Mouse (Mus musculus): ENCODE data around the gene Creb3.

The Creb3 gene

DNA sequence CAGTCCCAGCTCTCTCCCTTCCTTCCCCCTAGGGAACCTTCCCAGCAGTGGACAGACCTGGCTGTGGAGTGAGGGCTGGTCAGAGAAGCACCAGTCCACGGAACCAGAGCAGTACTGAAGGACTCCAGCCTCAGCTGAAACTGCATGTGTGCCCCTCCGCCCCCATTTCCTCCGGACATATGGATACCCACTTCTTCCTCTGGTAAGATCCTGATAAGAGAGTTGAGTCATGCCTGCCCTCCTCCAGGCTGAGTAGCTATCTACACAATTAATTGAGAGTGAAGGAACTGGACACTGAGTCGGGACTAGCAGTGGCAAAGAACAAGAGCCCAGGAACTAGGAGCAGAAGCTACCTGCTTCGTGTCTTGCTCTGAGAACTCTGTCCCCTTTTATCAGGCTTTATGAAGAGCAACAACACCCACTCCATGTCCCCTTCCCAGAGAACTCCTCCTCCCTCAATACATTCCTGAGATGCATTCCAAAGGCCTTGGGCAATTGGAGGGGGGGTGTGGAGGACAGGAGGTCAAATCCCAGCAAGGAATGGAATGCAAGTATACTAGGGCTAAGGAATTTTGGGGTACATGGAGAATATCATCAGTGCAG, 4.0 kb upstream of the Creb3 start:
- DNase-seq (ENCODE audit: extremely low read depth, low read depth), result peak; percentile 69

DNA sequence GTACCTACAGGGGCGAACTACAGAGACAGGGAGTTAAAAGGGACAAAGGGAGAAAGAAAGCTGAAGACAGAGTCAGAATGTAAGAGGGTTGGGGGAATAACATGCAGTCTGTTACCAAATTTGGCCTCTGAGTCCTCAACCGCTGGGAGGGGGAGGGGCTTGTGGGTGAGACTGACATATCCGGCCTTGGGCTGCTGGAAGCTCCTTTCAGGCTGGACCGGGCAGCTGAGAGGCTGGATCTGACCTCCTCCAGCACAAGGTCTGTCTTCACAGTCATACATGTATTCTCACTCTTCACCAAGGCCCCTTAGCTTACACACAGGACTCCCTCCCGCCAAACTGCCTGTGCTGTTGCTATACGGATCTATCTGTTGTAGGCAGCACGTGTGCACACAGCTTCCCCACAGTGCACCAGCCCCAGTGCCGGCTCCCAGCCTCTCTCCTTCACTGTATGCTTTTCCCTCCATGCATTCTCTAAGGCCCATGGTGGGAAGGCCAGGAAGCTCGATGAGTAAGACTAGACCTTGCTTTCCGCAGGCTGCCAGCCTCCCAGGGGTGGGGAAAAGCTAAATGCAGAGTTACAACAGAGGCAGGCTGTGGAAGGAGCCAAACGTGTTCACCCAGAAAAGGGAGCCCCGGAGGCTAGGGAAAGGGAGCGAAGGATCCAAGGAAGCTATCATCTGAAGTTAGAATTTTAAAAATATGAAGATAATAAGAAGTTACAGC, 3.3 kb upstream of the Creb3 start:
- DNase-seq (ENCODE audit: extremely low read depth, low read depth), result peak; percentile 53

DNA sequence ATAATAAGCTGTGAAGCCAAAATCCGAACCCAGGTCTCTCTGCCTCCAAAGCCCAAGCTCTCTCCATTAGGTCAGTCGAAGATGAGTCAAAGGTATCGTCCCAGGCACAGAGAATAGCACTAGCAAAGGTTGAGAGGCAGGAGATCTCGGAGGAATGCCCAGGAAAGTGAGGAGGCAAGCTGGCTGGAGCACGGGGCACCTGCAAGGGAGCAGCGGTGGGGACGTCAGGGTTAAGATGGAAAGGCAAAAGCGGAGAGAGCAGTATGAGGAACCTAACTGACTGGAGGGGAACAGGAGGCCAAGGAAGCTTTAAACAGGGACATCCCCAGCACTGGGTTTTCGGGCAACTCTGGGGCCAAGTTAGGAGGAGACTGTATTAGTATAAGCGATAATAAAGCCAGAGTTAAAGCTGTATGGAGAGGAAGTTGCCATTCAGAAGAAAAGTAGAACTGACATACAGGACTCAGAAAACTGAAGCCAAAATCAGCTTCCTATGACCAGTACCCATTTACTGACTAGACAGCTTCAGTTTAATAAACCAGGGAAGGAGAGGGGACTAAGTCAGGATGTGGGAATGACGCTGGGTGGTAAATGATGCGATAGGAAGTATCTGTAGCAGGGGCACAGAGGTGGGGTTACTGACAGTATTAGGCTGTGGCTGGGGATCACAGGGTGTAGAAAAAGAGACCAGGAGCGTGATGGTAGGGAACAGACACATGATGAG, 2.5 kb upstream of the Creb3 start:
- peak; percentile 74 for DNase-seq (ENCODE audit: extremely low read depth, low read depth)

DNA sequence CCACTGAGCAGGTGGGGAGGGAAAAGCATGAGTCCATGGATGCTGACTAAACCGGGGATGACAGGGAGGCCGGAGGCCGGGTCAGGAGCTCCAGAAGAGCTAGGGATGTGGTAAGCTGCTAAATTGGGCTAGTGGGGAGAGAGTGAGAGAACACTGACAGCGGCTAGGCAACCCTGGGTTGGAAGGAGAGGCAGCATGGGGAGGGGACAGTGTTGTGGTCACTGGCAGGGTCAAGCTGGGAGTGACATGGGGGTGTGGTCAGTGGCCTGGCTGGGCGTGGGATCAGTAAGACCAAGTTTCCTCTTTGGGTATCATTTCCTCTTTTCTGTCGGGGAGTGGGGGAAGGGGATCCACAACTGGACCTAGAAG, 1.9 kb upstream of the Creb3 start:
- no peak for DNase-seq (ENCODE audit: extremely low read depth, low read depth)

DNA sequence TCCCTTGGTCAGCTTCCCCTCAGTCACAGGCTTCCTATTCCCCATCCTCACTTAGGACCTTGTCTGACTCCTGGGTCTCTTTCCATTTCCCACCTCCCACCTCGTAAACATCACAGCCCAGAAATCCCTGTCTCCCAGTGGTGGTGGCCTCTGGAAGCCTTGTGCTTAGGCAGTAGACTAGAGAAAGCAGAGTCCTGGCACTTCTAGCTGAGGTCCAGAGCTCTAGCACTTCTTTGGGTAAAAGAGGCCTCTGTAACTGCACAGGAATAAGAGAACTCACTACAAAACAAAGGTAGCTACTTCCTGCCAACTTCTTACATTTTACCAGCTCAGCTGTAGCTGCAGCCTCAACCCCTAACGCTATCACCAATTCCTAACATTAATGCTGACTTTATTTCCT, 1.2 kb upstream of the Creb3 start:
- DNase-seq (ENCODE audit: extremely low read depth, low read depth), result no peak

DNA sequence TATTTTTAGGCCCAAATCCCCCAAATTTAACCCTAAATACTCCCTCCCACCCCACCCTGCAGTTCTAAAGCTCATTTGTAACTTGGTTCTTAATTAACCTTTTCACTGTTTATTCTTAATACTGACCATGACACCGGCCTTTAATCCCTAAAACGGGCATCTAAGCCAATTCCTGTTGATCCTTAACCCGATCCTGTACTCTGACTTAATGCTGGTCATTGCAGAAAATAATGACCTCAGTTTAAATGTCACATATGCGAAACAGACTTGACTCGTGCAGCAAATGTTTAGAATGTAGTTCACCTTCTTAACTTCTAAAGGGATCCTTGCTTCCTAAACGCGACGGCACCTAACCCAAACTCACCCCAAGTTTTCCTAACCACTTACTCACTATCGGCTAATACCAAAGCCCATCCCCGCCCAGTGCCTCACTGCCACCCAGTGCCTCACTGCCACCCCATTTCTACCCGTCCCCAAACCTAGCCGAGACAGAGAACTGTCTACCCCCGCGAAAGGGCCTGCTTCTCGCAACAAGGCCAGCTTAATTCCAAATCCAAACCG, 616 bp upstream of the Creb3 start:
- DNase-seq (ENCODE audit: extremely low read depth, low read depth), result peak; percentile 36

DNA sequence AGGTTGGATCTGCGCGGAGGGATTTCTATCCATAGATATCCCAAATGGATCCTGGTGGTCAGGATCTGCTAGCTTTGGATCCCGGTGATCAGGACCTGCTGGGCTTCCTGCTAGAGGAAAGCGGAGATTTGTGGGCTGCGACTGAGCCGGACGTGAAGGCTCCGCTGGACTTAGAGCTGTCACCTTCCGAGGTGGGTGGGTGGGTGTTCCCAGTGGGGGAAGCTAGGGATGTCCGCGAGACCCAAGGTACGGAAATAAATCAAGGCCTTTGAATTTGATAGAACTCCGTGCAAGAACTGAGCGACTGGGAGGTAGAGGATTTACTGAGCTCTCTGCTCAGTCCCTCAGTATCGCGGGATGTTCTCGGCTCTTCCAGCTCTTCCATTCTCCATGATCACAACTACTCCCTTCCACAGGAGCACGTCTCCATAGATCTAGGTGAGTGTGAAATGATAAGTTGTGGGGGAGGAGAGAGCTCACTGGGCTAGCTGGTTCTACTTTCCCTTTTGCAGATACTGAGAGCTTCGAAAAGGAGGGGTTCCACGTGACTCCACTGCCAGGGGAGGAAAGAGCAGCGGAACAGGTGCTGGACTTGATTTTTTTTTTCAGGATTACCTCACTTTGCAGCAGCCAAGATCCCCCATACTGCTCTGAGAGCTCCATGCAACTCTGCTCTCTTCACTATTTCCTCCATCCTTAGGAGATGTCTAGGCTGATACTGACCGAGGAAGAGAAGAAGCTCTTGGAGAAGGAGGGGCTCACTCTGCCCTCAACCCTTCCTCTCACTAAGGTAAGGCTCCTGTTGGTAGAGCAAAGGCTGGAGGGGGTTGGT, 853 bp downstream of the Creb3 start:
- DNase-seq (ENCODE audit: extremely low read depth, low read depth), result no peak

DNA sequence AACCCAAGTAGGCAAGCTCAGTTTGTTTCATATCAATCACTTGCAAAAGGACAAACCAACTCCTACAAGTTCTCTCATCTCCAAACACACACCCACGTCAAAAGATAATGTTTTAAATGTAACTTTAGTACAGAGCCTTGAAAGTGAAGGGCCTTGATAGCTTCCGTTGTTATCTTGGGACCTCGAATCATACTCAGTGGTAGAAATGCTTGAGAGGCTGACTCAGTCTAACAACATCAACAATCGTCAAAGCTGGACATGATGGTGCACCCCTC, 1.4 kb downstream of the Creb3 start:
- DNase-seq (ENCODE audit: extremely low read depth, low read depth), result no peak

DNA sequence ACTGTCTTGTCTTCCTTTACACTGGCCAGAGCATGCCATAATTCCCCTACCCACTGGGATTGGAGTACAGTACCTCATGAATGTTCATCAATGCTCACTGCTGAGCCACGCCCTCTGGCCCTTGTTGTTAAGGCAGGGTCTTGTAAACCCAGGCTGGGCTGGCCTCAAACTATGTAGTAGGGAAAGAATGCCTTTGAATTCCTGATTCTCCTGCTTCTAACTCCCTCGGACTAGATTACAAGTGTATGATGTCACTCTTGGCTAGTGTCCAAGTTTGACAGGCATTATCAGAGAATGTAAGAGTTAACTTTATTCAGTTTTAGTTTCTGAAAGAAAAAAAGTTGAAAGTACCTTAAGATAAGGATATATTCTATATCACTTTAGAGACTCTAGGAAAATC, 2.1 kb downstream of the Creb3 start:
- DNase-seq (ENCODE audit: extremely low read depth, low read depth), result no peak

DNA sequence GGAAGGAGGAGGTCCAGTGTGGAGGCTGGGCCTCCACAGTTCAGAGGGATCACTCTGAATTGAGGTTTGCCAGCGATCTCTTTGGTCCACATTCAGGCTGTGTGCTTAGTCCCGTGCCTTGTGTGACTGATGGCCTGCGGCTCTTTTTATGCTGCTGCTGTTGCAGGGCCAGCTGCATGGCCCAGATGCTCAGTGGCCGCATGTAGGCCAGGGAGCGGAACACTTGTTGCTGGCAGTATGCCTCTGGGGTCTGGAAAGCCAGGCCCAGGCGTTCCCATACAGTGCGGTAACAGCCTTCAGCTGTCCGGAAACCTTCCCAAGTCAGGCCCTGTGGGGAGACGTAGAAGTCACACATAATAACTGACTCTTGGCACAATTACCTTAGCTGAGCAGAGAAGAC, 5.0 kb downstream of the Creb3 start:
- DNase-seq (ENCODE audit: extremely low read depth, low read depth), result no peak

DNA sequence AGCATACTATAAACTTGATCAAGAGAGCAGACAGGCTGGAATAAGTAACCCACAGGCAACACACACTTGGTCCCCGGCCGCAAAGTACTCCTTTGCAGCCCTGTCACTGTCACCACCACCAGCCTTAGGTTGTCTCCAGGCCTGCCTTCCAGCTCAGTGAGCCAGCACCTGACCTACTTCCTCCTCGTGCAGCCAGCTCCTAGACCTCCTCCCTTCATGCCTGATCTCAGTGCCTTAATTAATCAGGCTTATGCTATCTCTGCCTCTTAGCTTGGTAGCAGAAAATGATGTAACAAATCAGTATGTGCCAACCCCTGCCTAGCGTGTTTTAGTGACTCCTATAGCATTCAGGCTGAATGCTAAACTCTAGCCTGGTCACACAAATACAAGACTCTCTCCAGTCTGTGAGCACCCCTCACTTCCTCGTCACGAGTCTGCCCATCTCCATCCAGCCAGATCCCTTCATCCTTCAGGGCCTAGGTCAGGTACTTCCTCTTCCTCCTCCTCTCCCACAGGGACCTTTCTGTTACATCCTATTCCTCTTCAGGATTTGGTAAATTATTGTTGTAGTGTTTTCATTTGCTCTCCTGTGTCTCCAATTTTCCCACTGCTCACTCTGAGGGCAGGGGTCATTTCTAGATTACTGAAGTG, 9.4 kb downstream of the Creb3 start:
- DNase-seq (ENCODE audit: extremely low read depth, low read depth), result no peak

DNA sequence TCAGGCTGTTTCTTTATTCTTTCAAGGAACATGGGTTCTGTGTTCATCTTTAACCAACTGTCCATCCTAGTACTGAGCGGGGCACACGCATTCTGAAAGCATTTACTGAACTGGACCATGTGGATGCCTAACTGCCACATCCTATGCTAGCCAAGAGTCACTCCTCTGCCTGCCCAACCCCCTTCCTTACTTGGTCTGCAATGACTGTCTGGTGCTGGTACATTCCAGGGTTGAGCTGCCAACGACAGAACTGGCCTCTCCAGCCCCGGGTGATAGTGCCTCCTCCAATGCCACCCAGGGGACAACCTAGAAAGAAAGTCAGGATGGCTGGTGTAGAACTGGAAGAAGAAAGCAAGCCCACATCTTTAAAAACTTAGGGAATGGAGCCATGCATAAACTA, 11.4 kb downstream of the Creb3 start:
- no peak for DNase-seq (ENCODE audit: extremely low read depth, low read depth)

DNA sequence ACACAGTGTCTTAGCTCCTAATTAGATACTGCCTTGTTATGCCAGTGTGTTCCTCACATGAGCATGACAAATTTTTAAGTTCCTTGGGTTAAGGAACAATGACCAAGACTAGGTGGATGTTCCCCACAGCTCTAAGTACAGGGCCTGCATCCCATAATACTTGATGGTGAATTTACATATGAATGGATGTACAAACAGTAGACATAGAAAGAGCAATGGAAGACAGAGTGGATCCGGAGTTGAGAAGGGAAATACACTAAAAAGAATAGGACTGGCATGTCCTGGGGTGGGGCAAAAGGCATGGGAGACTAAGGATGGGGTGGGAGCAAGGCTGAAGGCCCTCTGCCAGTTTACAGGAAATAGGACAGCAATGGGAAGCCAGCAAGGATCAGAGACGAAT, 13.2 kb downstream of the Creb3 start:
- no peak for DNase-seq (ENCODE audit: extremely low read depth, low read depth)

DNA sequence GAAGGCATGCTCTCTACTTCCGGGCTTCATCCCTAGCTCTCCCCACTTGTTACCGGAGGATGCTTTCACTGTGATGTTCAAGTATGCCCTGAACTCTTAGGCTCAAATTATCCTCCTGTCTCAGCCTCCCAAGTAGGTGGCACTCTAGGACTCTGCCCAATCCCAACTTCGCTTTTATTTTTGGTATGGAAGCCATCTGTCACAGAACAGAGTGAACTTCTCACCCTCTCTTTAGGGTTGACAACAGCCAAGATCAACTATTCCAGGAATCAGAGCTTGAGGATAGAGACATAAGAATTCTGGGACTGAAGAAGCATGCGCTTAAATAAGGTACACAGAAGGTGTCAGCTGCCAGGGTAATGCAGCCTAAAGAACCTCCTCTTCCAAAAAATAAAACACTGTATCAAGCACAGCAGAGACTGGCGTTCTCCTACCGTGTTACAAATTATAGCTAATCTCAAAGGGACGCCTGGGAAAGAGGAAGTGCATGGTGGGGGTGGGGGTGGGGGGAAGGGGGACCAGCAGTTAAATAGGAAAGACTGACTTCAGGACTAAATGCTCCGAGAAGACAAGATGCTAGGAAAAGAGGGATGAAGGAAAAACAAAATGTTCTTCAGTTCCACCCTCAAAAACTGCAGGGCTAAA, 15.2 kb downstream of the Creb3 start:
- peak; percentile 51 for DNase-seq (ENCODE audit: extremely low read depth, low read depth)

DNA sequence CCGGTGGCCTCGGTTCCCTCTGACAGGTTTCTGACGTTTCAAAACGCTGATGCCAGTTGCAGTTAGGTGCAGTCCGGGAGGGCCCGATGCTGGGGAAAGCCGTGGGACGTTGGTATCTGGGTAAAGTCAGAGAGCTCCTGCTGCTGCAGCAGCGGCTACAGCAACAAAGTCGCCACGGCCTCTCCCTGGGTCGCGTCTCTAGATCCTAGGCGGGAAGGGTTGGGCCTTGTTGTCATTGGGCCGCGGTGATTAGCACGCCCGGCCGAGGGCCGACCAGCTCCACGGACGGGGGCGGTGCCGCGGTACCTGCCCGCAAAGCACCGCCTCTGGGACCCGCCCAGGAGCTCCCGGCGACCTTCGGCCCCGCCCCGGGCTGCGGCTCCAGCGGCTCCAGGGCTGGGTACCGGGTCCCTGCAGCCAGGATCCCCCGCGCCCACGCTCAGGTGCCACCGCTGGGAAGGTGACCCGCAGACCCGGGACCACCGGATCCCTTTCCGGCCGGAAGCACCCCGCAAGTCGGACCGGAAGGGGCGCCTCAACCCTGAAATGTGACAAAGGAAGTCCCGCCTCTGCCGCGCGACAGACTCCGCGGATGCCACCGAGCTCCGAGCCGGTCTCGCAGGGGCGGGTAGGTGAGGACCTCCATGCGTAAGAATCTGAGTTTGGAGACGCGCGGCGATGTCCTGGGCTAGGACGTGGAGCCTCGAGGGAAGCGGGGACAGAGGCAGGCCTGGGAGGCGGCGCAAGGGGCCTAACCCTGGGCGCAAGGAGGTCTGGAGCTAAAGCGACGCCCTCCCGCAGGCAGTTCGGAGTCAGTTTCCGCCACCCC, 16.5 kb downstream of the Creb3 start, which contains the start of the genes Rgp1 and Gba2:
Rgp1 (plus strand) TSS at position 340 of the 829 bp plus-strand sequence.
Gba2 (minus strand) TSS at position 498 of the 829 bp plus-strand sequence.
- peak; percentile 77 for DNase-seq (ENCODE audit: extremely low read depth, low read depth)

DNA sequence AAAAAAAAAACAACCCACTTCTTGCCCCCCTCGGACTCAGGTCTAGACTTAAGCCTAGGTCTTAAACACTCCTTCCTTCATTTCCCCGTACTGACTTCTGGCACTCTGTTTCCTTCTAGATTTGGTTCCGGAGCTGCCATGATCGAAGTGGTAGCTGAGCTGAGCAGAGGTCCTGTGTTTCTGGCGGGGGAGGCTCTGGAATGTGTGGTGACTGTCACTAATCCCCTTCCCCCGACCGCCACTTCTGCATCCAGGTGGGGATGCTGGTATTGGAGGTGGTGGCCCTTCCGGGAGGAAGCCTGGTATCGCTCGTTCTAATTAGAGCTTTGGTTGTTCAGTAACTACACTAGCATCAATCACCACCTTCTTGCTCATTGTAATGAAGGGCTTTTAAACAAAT, 17.1 kb downstream of the Creb3 start:
- DNase-seq (ENCODE audit: extremely low read depth, low read depth), result no peak

DNA sequence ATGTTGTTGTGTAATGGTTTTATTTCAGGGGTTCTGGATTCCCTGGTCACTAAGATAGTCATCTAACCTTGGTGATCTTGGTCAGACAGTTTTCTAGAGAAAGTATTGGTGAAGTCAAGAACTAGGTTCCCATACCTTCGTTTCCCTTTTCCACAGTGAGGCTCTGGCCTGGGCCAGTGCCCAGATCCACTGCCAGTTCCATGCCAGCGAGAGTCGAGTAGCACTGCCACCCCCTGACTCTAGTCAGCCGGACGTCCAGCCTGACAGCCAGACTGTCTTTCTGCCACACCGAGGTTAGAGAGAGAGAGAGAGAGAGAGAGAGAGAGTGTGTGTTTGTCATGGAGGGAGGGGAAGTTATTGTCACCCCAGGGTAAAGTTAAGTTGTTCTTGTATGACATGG, 17.6 kb downstream of the Creb3 start:
- no peak for DNase-seq (ENCODE audit: extremely low read depth, low read depth)

DNA sequence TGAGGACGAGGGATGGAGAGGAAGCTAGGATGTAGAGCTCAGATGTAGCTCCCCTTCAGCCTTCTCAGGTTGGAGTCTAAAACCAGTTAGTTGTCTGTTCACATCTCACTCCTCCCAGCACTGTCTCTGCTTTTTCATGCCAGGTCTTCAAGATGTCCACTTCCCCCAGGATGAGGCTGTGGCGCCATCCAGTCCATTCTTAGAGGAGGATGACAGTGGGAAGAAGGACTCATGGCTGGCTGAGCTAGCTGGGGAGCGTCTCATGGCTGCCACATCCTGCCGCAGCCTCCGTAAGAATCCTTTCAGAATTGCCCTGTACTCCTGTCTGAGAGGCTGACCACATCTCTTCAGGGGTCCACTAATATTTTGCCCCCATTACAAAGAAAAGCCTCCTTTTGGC, 18.6 kb downstream of the Creb3 start:
- DNase-seq (ENCODE audit: extremely low read depth, low read depth), result no peak

DNA sequence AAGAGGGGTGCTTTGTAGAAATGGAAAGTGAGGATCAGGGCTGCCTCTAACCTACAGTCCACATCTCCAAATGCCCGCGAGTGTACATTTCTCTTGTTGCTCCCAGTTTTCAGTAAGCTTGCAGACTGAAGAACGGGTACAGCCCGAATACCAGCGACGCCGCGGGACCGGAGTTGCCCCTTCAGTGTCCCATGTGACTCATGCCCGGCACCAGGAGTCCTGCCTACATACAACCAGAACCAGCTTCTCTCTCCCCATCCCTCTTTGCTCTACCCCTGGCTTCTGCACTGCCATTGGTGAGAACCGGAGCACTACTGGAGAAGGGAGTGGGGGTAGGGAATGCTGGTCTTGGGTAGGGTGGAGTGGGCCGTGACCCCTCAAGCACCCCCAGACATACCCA, 19.2 kb downstream of the Creb3 start:
- DNase-seq (ENCODE audit: extremely low read depth, low read depth), result no peak

DNA sequence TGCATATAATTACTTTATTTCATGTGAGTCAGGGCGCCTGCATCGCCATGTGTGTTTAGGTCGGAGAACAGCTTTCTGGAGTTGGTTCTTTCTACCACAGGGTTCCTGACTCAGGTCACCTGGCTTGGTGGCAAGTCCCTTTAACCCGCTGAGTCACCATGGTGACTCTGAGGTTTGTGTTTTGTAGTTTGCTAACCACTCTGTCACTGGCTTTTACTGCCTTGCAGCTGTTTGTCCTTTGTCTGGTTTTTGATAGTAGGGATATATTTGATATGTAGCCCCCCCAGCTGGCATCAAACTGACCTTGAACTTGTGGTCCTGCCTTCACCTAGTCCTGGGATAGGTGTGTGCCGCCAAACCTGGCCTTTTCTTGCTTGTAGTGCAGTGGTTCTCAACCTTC, 20.1 kb downstream of the Creb3 start:
- no peak for DNase-seq (ENCODE audit: extremely low read depth, low read depth)

All from MEL-GATA-1-ER (cell line).